Mouse (Mus musculus): ENCODE results near the gene Ccr1. TPM values are rescaled to one million over a fixed set of nuclear protein-coding genes. Genes with fewer than 3 reads are reported as not detected.

Ccr1 gene
- total RNA-seq, 4 experiments from 2014 or later, result 0.09 to 0.21 TPM; not detected in 2

DNA sequence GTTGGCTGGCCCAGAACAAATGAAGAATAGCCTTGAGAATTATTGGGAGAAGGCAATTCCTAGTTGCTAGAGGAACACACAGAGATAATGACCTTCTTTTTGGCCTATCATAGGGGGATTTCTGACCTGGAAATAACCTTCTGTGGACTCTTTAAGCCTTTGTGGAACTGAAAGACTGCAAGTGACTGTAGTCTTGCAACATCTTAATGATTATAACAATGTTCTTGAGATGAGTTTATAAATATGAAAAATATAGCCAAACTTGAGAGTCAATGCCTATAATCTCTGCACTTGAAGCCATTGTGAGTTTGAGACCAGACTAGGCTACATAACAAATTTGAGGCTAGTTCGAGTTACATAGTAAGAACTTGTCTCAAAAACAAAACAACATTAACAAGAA is 11.6 kb downstream of the Ccr1 start:
- no peak for DNase-seq (ENCODE audit: low spot score in 2 of 2)

- DNase-seq (ENCODE audit: low spot score in 2 of 2), result no peak
Measured at GRCm38 (mm10) chr9:123953551-123953950, 14.9 kb downstream of the Ccr1 start.

GRCm38 (mm10) chr9:123951176-123951575 is 17.3 kb downstream of the Ccr1 start:
- no peak for DNase-seq (ENCODE audit: low spot score in 2 of 2)

DNA sequence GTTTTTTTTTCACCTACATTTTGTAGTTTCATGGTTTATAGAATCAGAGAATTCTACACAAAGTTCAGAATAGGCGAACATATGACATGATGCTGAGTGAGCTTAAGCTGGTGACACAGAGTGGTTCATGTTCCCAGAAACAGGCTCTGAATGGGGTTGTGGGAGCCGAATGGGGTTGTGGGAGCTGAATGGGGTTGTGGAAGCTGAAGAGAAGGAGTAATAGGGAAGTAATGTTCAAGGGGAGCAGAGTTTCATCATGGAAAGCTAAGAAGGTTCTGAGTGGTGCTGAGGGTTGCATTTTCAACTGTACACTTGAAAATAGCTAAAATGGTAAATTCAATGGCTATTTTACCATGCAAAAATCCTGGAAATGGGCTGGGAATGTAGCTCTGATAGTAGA is 19.1 kb downstream of the Ccr1 start:
- DNase-seq (ENCODE audit: low spot score in 2 of 2), result no peak

DNA sequence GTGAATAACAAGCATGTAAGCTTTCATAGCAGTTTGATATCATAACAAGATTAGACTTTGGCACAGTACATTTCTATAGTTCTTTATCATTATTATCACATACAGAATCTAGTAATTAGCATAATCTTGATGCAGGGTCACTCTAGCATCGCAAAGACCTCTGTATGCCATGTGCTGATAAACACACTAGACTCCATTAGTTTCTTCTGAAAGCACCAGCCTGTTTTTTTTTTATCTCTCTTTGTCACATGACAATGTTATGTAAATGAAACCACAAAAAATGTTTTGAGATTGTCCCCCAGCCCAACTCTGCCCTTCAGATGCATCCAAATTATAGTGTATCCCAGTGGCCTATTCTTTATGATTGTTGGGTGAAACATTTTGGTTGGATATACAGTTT is 20.7 kb downstream of the Ccr1 start:
- no peak for DNase-seq (ENCODE audit: low spot score in 2 of 2)

DNA sequence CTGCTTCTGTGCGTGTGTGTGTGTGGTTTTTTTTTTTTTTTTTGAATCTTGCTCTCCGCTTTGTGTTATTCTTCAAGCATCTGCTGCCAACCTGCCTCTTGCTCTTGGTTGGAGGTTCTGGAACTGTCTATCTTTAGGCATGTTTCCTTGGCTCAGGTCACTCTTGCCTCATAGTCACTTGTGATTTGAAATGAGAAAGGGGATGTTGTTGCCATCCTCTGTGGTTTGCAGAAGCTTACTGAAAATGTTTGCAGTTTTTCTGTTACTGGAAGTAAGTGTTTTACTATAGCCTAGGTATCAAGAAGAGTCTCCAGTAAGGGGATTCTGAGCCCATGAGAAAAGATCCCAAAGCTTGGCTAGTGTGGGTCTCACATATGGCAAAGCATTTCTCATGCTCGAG is 26.5 kb downstream of the Ccr1 start:
- DNase-seq (ENCODE audit: low spot score in 2 of 2), result no peak

GRCm38 (mm10) chr9:123941316-123941715 is 27.2 kb downstream of the Ccr1 start:
- no peak for DNase-seq (ENCODE audit: low spot score in 2 of 2)

GRCm38 (mm10) chr9:123940628-123941027 is 27.9 kb downstream of the Ccr1 start:
- no peak for DNase-seq (ENCODE audit: low spot score in 2 of 2)

- DNase-seq (ENCODE audit: low spot score in 2 of 2), result no peak
Measured at GRCm38 (mm10) chr9:123940168-123940567, 28.3 kb downstream of the Ccr1 start.

- DNase-seq (ENCODE audit: low spot score in 2 of 2), result no peak
Measured at GRCm38 (mm10) chr9:123937989-123938388, 30.5 kb downstream of the Ccr1 start.

DNA sequence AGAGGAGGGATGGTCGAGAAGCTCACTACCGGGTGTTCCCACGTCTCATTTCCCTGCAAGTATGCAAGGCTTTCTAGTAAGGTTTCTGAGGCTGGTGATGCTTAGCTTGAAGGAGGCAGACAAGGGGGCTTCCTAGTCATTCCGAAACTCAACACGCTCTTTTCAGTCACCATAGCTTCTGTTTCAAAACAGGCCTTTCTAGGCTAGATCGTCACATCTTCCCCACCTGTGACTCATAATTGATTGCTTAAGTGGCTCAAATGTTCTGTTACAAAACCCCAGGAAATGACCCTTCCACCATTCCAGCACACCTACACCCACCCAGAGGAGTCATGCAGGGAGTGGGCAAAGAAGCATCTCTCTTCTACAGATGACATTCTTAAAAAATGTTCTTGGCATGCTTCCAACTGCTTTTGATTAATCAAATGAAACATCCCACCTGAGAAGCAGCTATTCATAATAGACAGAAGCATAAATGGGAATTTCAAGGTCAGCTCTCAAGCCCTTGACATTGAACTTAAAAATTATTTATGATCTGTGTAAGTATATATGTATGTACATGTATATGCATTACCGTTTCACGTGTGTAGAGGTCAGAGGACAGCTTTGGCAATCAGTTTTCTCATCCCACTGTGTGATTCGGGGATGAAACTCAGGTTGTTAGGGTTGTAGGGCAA is 31.8 kb downstream of the Ccr1 start:
- no peak for DNase-seq (ENCODE audit: low spot score in 2 of 2)

DNA sequence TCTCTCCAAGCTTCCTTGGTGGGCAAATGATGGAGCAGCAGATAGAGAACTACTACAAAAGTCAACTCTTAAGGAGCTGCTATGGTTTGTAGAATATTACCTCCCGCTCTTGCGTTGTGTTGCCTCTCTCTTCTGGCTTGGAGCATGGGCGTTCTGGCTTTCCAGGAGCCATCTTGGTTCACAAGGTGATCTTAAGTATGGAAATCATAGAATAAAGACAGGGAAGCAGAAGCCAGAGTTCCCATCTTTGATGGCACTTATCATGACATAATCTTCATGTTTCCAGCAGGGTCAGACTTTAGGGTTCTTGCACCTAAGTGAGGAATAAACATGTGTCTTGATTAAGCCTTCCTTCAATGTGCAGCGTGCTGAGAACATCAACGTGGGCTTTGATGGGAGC is 32.7 kb downstream of the Ccr1 start:
- DNase-seq (ENCODE audit: low spot score in 2 of 2), result no peak

- DNase-seq (ENCODE audit: low spot score in 2 of 2), result no peak
Measured at GRCm38 (mm10) chr9:123935346-123935745, 33.1 kb downstream of the Ccr1 start.

DNA sequence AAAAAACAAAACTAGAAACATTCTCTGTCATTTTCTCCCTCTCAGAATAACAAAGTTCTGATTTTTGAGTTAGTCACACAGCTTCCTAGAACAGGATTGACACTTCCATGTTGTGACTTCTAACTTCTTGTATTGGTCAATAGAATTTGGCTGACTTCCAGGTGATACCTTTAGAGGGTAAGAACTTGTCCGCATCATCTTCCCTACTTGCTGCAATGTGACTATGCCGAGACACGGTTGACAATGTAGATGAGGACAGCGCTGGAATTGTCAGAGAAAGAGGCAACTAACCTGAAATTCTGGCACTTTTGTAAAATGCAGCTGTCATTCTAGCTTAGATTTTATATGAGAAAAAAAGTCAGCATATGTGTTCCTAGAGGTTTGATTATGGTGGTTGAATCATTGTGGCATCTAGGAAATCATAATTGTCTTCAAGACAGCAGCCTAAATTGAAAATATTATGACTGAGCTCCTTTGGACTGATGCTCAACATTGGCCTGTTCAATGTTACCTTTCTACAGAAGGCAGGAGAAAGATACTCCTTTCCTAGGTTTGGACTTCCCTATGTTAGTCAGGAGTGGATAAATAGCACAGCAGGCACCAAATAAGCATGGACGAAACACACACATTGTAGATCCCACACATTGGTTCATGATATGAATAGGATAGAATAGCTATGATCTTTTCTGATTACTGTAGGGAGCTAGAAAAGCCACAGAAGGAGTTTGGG is 34.6 kb downstream of the Ccr1 start:
- DNase-seq (ENCODE audit: low spot score in 2 of 2), result no peak

GRCm38 (mm10) chr9:123932911-123933675 is 35.4 kb downstream of the Ccr1 start:
- no peak for DNase-seq (ENCODE audit: low spot score in 2 of 2)

- no peak for DNase-seq (ENCODE audit: low spot score in 2 of 2)
Measured at GRCm38 (mm10) chr9:123931761-123932700, 36.5 kb downstream of the Ccr1 start.

- no peak for DNase-seq (ENCODE audit: low spot score in 2 of 2)
Measured at GRCm38 (mm10) chr9:123930926-123931325, 37.6 kb downstream of the Ccr1 start.

GRCm38 (mm10) chr9:123930476-123930875 is 38.0 kb downstream of the Ccr1 start:
- no peak for DNase-seq (ENCODE audit: low spot score in 2 of 2)

- no peak for DNase-seq (ENCODE audit: low spot score in 2 of 2)
Measured at GRCm38 (mm10) chr9:123929936-123930335, 38.6 kb downstream of the Ccr1 start.

DNA sequence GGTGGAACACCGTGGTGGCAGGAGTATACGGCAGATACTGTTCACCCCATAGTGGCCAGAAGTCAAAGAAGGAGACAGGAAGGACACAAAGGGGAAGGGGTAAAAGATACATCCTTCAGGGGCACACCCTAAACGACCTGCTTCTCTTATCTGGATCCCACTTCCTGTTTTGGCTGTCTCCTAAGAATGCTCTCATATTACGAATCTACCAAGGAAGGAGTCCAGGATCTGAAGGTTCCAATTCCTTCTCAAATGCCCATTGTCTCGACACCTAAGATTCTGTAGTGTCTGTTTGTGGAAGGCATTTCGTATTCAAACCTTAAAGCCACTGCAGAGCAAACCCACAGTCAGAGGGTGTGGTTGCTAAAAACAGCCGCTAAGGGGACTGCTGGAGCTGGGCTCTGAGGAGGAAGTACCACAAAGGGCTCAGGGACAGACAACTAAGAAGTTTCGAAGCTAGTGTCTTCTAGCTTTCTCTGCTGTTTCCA is 39.7 kb downstream of the Ccr1 start:
- DNase-seq (ENCODE audit: low spot score in 2 of 2), result no peak

DNA sequence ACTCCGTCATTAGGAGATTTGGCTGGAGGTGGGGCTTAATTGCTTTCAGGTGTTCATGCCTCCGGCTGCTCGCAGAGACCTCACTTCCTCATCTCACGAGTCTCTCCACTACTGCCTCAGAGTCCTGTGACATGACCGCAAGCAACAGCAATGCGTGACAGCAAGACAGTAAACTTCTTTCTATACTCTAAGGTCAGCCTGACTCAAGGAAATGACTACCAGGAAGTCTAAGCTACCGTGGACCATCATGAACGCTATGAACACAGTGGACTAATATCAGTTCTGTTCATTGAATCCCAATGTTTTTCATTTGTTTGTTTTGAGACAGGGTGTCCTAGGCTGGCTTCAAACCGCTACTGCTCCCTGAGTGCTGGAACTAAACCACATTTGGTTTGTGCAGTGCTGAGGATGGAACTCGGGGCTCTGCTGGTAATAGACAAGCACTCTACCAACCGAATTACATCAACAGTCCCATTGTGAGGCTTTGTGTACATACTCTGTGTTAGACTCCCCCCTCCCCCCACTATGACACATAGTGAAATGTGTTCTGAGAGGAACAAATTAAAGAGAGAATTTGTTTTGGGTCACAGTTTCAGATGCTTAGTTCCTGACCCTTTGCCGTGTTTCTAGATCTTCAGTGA is 40.3 kb downstream of the Ccr1 start:
- DNase-seq (ENCODE audit: low spot score in 2 of 2), result no peak
